Mouse (Mus musculus): ENCODE results near the gene Dlx6. TPM values are rescaled to one million over a fixed set of nuclear protein-coding genes. Genes with fewer than 3 reads are reported as not detected.

The Dlx6 gene
- polyA plus RNA-seq, 1 experiment from 2014 or later, result not detected

GRCm38 (mm10) chr6:6857766-6858165 is 5.4 kb upstream of the Dlx6 start:
- no peak for ATAC-seq (ENCODE audit: low FRiP score, low TSS enrichment)
- Histone ChIP-seq H3K9ac (ENCODE audit: low read length) (no peak overlapping the region), H3K9me3 (ENCODE audit: control insufficient read depth, low read length) (no peaks in the 10 kb centered on the region)

GRCm38 (mm10) chr6:6858571-6858970 is 4.6 kb upstream of the Dlx6 start:
- Histone ChIP-seq H3K4me2 (replicated peaks; ENCODE audit: low read depth) (no peak overlapping the region), H3K9ac (ENCODE audit: low read length) (no peak overlapping the region), H3K4me1 (replicated peaks; ENCODE audit: control insufficient read depth, insufficient read depth) (no peaks in the 10 kb centered on the region; the same call in 1 of the 2 replicates), H3K9me3 (ENCODE audit: control insufficient read depth, low read length) (no peaks in the 10 kb centered on the region), H3K4me3 (ENCODE audit: low read depth, low read length) (no peak overlapping the region), H3K27ac (replicated peaks) (no peak overlapping the region), H3K36me3 (ENCODE audit: control insufficient read depth, insufficient read depth, low read length) (no peaks in the 10 kb centered on the region), H3K27me3 (ENCODE audit: control insufficient read depth, insufficient read depth, low read length) (peaks cover 45% of the 10 kb centered on the region)
- 0% methylated on average over 1 of the region's 1 CpGs for WGBS
- no peak for ATAC-seq (ENCODE audit: low FRiP score, low TSS enrichment)
- DNase-seq (ENCODE audit: low spot score), result no peak
- TF ChIP-seq EP300 (optimal IDR thresholded peaks at IDR 0.05) (no peak), CTCF (IDR thresholded peaks at IDR 0.05; ENCODE audit: low read depth) (no peak)

More at GRCm38 (mm10) chr6:6857766-6858165, 5.4 kb upstream of the Dlx6 start:
- no peak overlapping the region for H3K4me3 ChIP-seq (ENCODE audit: low read depth, low read length)
- 20% methylated on average over 2 of the region's 2 CpGs for WGBS
- no peaks in the 10 kb centered on the region for H3K36me3 ChIP-seq (ENCODE audit: control insufficient read depth, insufficient read depth, low read length)
- no peaks in the 10 kb centered on the region for H3K4me1 ChIP-seq (replicated peaks; ENCODE audit: control insufficient read depth, insufficient read depth)
- no peak for DNase-seq (ENCODE audit: low spot score)
- peaks cover 37% of the 10 kb centered on the region for H3K27me3 ChIP-seq (ENCODE audit: control insufficient read depth, insufficient read depth, low read length)
- H3K27ac ChIP-seq (replicated peaks), result no peak overlapping the region
- no peak overlapping the region for H3K4me2 ChIP-seq (replicated peaks; ENCODE audit: low read depth)
- no peak for TF ChIP-seq CTCF (IDR thresholded peaks at IDR 0.05; ENCODE audit: low read depth)
- TF ChIP-seq EP300 (optimal IDR thresholded peaks at IDR 0.05), result no peak

GRCm38 (mm10) chr6:6859111-6859949 is 3.8 kb upstream of the Dlx6 start:
- TF ChIP-seq EP300 (optimal IDR thresholded peaks at IDR 0.05) (no peak), CTCF (IDR thresholded peaks at IDR 0.05; ENCODE audit: low read depth) (no peak)
- Histone ChIP-seq H3K4me3 (ENCODE audit: low read depth, low read length) (no peak overlapping the region), H3K27me3 (ENCODE audit: control insufficient read depth, insufficient read depth, low read length) (peaks cover 51% of the 10 kb centered on the region), H3K27ac (replicated peaks) (no peak overlapping the region), H3K4me2 (replicated peaks; ENCODE audit: low read depth) (no peak overlapping the region), H3K4me1 (replicated peaks; ENCODE audit: control insufficient read depth, insufficient read depth) (no peaks in the 10 kb centered on the region; the same call in 1 of the 2 replicates), H3K9me3 (ENCODE audit: control insufficient read depth, low read length) (no peaks in the 10 kb centered on the region), H3K36me3 (ENCODE audit: control insufficient read depth, insufficient read depth, low read length) (no peaks in the 10 kb centered on the region), H3K9ac (ENCODE audit: low read length) (no peak overlapping the region)
- no peak for DNase-seq (ENCODE audit: low spot score)
- WGBS, result 4% methylated on average over 19 of the region's 19 CpGs
- ATAC-seq (ENCODE audit: low FRiP score, low TSS enrichment), result no peak

GRCm38 (mm10) chr6:6859950-6860410 is 3.2 kb upstream of the Dlx6 start:
- ATAC-seq (ENCODE audit: low FRiP score, low TSS enrichment) (no peak), DNase-seq (ENCODE audit: low spot score) (no peak)
- Histone ChIP-seq H3K4me1 (replicated peaks; ENCODE audit: control insufficient read depth, insufficient read depth) (no peaks in the 10 kb centered on the region; the same call in 1 of the 2 replicates), H3K27me3 (ENCODE audit: control insufficient read depth, insufficient read depth, low read length) (peaks cover 50% of the 10 kb centered on the region), H3K36me3 (ENCODE audit: control insufficient read depth, insufficient read depth, low read length) (no peaks in the 10 kb centered on the region), H3K27ac (replicated peaks) (no peak overlapping the region), H3K4me2 (replicated peaks; ENCODE audit: low read depth) (no peak overlapping the region), H3K9me3 (ENCODE audit: control insufficient read depth, low read length) (no peaks in the 10 kb centered on the region), H3K4me3 (ENCODE audit: low read depth, low read length) (peak overlapping the region; percentile 21; the same call in 1 of the 2 replicates), H3K9ac (ENCODE audit: low read length) (no peak overlapping the region)
- WGBS, result 2% methylated on average over 21 of the region's 21 CpGs
- no peak for TF ChIP-seq EP300 (optimal IDR thresholded peaks at IDR 0.05)
- TF ChIP-seq CTCF (IDR thresholded peaks at IDR 0.05; ENCODE audit: low read depth), result no peak

GRCm38 (mm10) chr6:6860411-6861085 is 2.6 kb upstream of the Dlx6 start:
- Histone ChIP-seq H3K4me2 (replicated peaks; ENCODE audit: low read depth) (0 out of 2 replicates have a peak overlapping the region, but pooled peaks have one; percentile 23), H3K4me1 (replicated peaks; ENCODE audit: control insufficient read depth, insufficient read depth) (no peaks in the 10 kb centered on the region; the same call in 1 of the 2 replicates), H3K4me3 (ENCODE audit: low read depth, low read length) (peak overlapping the region; percentile 21), H3K9me3 (ENCODE audit: control insufficient read depth, low read length) (no peaks in the 10 kb centered on the region), H3K9ac (ENCODE audit: low read length) (no peak overlapping the region), H3K36me3 (ENCODE audit: control insufficient read depth, insufficient read depth, low read length) (no peaks in the 10 kb centered on the region), H3K27ac (replicated peaks) (no peak overlapping the region), H3K27me3 (ENCODE audit: control insufficient read depth, insufficient read depth, low read length) (peaks cover 46% of the 10 kb centered on the region)
- WGBS, result under 1% methylated on average over 33 of the region's 33 CpGs
- TF ChIP-seq CTCF (IDR thresholded peaks at IDR 0.05; ENCODE audit: low read depth) (no peak), EP300 (optimal IDR thresholded peaks at IDR 0.05) (no peak)
- DNase-seq (ENCODE audit: low spot score) (no peak), ATAC-seq (ENCODE audit: low FRiP score, low TSS enrichment) (no peak)

Data from stomach, postnatal 0 days (tissue).